Mouse (Mus musculus): Measurements from ENCODE around the gene Ccne1.

DNA sequence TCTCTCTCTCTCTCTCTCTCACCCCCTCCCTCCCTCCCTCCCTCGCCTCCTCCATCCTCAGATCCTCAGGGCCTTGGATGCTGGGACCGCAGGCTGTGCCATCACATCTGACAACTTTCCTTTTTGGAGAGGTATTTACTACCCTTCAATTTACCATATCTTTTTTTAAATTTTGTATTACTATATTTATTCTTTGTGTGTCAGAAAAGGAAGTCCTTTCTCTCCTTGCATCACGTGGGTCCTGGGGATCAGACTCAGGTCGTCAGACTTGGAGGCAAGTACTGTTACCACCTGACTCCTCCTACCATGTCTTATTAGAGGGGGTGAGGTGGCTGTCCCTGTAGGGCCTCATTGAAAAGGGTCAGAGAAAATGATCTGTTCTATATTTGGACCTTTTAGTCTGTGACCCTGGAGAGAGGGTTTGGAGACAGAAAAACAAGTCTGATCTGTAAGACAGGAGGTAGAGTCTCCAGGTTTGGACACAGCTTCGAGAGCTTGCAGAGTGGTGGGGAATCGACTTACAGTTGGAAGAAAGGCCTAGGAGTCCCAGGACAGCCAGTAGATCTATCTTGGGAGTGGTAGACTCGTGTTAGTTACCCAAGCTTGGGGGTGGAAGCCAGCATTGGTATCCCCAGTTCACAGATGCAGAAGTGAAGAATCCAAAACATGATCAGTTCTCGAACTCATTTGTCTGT lies 47.6 kb downstream of the Ccne1 start:
- TF ChIP-seq MYC (IDR thresholded peaks at IDR 0.05; ENCODE audit: low read depth, low read length), result no peak
- no peak for TF ChIP-seq POLR2A (IDR thresholded peaks at IDR 0.05; ENCODE audit: control insufficient read depth in 1 of 2, insufficient read depth in 1 of 2, low read depth in 1 of 2, low read length in 2 of 2, poor library complexity in 1 of 2)
- no peak for TF ChIP-seq CTCF (IDR thresholded peaks at IDR 0.05 in 2 of 3, conservative IDR thresholded peaks at IDR 0.05 in 1 of 3; ENCODE audit: control insufficient read depth in 1 of 3, insufficient read depth in 1 of 3, low read depth in 2 of 3, low read length in 3 of 3, poor library complexity in 1 of 3, severe bottlenecking in 1 of 3)
- TF ChIP-seq JUND (IDR thresholded peaks at IDR 0.05; ENCODE audit: low read depth, low read length), result no peak

All from MEL (cell line).